Mouse (Mus musculus): Measurements from ENCODE around the gene Abca1. TPM values are rescaled to one million over a fixed set of nuclear protein-coding genes. Genes with fewer than 3 reads are reported as not detected.

Abca1 gene
- polyA plus RNA-seq, 1 experiment from 2014 or later: 3.3 TPM

GRCm38 (mm10) chr4:53076788-53077350 lies 82.8 kb downstream of the Abca1 start:
- Histone ChIP-seq H3K27me3 (replicated peaks) (no peaks in the 10 kb centered on the region), H3K36me3 (no peaks in the 10 kb centered on the region), H3K4me3 (replicated peaks) (no peak overlapping the region), H3K4me1 (replicated peaks) (no peaks in the 10 kb centered on the region), H3K27ac (no peak overlapping the region), H3K9ac (no peak overlapping the region), H3K9me3 (no peaks in the 10 kb centered on the region), H3K4me2 (replicated peaks) (no peak overlapping the region)
- 88% methylated on average over 4 of the region's 4 CpGs for WGBS
- ATAC-seq: no peak

- no peaks in the 10 kb centered on the region for H3K9me3 ChIP-seq
- ATAC-seq: no peak
- no peaks in the 10 kb centered on the region for H3K36me3 ChIP-seq
- 91% methylated on average over 7 of the region's 7 CpGs for WGBS
- no peaks in the 10 kb centered on the region for H3K4me1 ChIP-seq (replicated peaks)
- no peak overlapping the region for H3K27ac ChIP-seq
- no peak overlapping the region for H3K4me2 ChIP-seq (replicated peaks)
- H3K4me3 ChIP-seq (replicated peaks): no peak overlapping the region
- H3K27me3 ChIP-seq (replicated peaks): no peaks in the 10 kb centered on the region
- H3K9ac ChIP-seq: no peak overlapping the region
Measured at GRCm38 (mm10) chr4:53073025-53073424, 86.7 kb downstream of the Abca1 start.

- Histone ChIP-seq H3K36me3 (no peaks in the 10 kb centered on the region), H3K27ac (no peak overlapping the region), H3K9ac (no peak overlapping the region), H3K9me3 (no peaks in the 10 kb centered on the region), H3K4me2 (replicated peaks) (no peak overlapping the region), H3K4me1 (replicated peaks) (no peaks in the 10 kb centered on the region), H3K4me3 (replicated peaks) (no peak overlapping the region), H3K27me3 (replicated peaks) (no peaks in the 10 kb centered on the region)
- 86% methylated on average over 7 of the region's 7 CpGs for WGBS
- ATAC-seq: no peak
Measured at GRCm38 (mm10) chr4:53062301-53063008, 97.2 kb downstream of the Abca1 start.

- no peaks in the 10 kb centered on the region for H3K4me1 ChIP-seq (replicated peaks)
- H3K9me3 ChIP-seq: no peaks in the 10 kb centered on the region
- no peaks in the 10 kb centered on the region for H3K36me3 ChIP-seq
- no peak overlapping the region for H3K9ac ChIP-seq
- H3K4me2 ChIP-seq (replicated peaks): no peak overlapping the region
- ATAC-seq: no peak
- no peak overlapping the region for H3K4me3 ChIP-seq (replicated peaks)
- WGBS: 61% methylated on average over 9 of the region's 9 CpGs
- H3K27ac ChIP-seq: no peak overlapping the region
- H3K27me3 ChIP-seq (replicated peaks): no peaks in the 10 kb centered on the region
Measured at GRCm38 (mm10) chr4:53046238-53047022, 113.3 kb downstream of the Abca1 start.

GRCm38 (mm10) chr4:53045807-53046206 lies 113.9 kb downstream of the Abca1 start:
- no peak for ATAC-seq
- Histone ChIP-seq H3K36me3 (no peaks in the 10 kb centered on the region), H3K4me3 (replicated peaks) (no peak overlapping the region), H3K9me3 (no peaks in the 10 kb centered on the region), H3K27ac (no peak overlapping the region), H3K27me3 (replicated peaks) (no peaks in the 10 kb centered on the region), H3K4me1 (replicated peaks) (no peaks in the 10 kb centered on the region), H3K4me2 (replicated peaks) (no peak overlapping the region), H3K9ac (no peak overlapping the region)
- 88% methylated on average over 7 of the region's 7 CpGs for WGBS

- H3K27ac ChIP-seq: no peak overlapping the region
- H3K27me3 ChIP-seq (replicated peaks): no peaks in the 10 kb centered on the region
- no peak overlapping the region for H3K4me2 ChIP-seq (replicated peaks)
- no peaks in the 10 kb centered on the region for H3K36me3 ChIP-seq
- H3K9me3 ChIP-seq: no peaks in the 10 kb centered on the region
- no peak overlapping the region for H3K4me3 ChIP-seq (replicated peaks)
- no peak overlapping the region for H3K9ac ChIP-seq
- WGBS: 82% methylated on average over 8 of the region's 8 CpGs
- no peaks in the 10 kb centered on the region for H3K4me1 ChIP-seq (replicated peaks)
- ATAC-seq: no peak
Measured at GRCm38 (mm10) chr4:53043819-53044218, 115.9 kb downstream of the Abca1 start.

GRCm38 (mm10) chr4:53030326-53030948 lies 129.3 kb downstream of the Abca1 start:
- Histone ChIP-seq H3K36me3 (no peaks in the 10 kb centered on the region), H3K27ac (no peak overlapping the region), H3K27me3 (replicated peaks) (no peaks in the 10 kb centered on the region), H3K4me3 (replicated peaks) (no peak overlapping the region), H3K4me1 (replicated peaks) (no peaks in the 10 kb centered on the region), H3K9ac (no peak overlapping the region), H3K4me2 (replicated peaks) (no peak overlapping the region), H3K9me3 (no peaks in the 10 kb centered on the region)
- no peak; the same call in 1 of the 2 replicates for ATAC-seq
- 46% methylated on average over 8 of the region's 8 CpGs for WGBS

- WGBS: 67% methylated on average over 3 of the region's 3 CpGs
- H3K4me3 ChIP-seq (replicated peaks): no peak overlapping the region
- H3K27ac ChIP-seq: no peak overlapping the region
- no peak overlapping the region for H3K9ac ChIP-seq
- H3K27me3 ChIP-seq (replicated peaks): no peaks in the 10 kb centered on the region
- H3K4me1 ChIP-seq (replicated peaks): no peaks in the 10 kb centered on the region
- peak; percentile 74 for ATAC-seq
- no peak overlapping the region for H3K4me2 ChIP-seq (replicated peaks)
- H3K36me3 ChIP-seq: 0 out of 2 replicates have a peak, but pooled peaks cover 4% of the 10 kb centered on the region
- no peaks in the 10 kb centered on the region for H3K9me3 ChIP-seq
Measured at GRCm38 (mm10) chr4:53027811-53028210, 131.9 kb downstream of the Abca1 start.

GRCm38 (mm10) chr4:53024397-53024796 lies 135.3 kb downstream of the Abca1 start:
- Histone ChIP-seq H3K36me3 (0 out of 2 replicates have a peak, but pooled peaks cover 5% of the 10 kb centered on the region), H3K4me3 (replicated peaks) (no peak overlapping the region), H3K4me2 (replicated peaks) (no peak overlapping the region), H3K27me3 (replicated peaks) (no peaks in the 10 kb centered on the region), H3K9me3 (no peaks in the 10 kb centered on the region), H3K9ac (no peak overlapping the region), H3K4me1 (replicated peaks) (no peaks in the 10 kb centered on the region), H3K27ac (no peak overlapping the region)
- ATAC-seq: no peak
- 84% methylated on average over 4 of the region's 4 CpGs for WGBS

GRCm38 (mm10) chr4:53023189-53023925 lies 136.3 kb downstream of the Abca1 start:
- H3K4me3 ChIP-seq (replicated peaks): no peak overlapping the region
- H3K4me1 ChIP-seq (replicated peaks): no peaks in the 10 kb centered on the region
- H3K4me2 ChIP-seq (replicated peaks): peak overlapping the region; percentile 28; the same call in 1 of the 2 replicates
- peaks cover 8% of the 10 kb centered on the region for H3K36me3 ChIP-seq
- H3K27me3 ChIP-seq (replicated peaks): no peaks in the 10 kb centered on the region
- no peaks in the 10 kb centered on the region for H3K9me3 ChIP-seq
- ATAC-seq: peak; percentile 91
- H3K27ac ChIP-seq: peak overlapping the region; percentile 32; the same call in 1 of the 2 replicates
- H3K9ac ChIP-seq: no peak overlapping the region
- 75% methylated on average over 14 of the region's 14 CpGs for WGBS

- no peak overlapping the region for H3K4me2 ChIP-seq (replicated peaks)
- H3K4me1 ChIP-seq (replicated peaks): no peaks in the 10 kb centered on the region
- H3K9me3 ChIP-seq: no peaks in the 10 kb centered on the region
- H3K27me3 ChIP-seq (replicated peaks): no peaks in the 10 kb centered on the region
- H3K27ac ChIP-seq: no peak overlapping the region
- no peak overlapping the region for H3K4me3 ChIP-seq (replicated peaks)
- no peak overlapping the region for H3K9ac ChIP-seq
- peaks cover 23% of the 10 kb centered on the region for H3K36me3 ChIP-seq
- 100% methylated on average over 1 of the region's 1 CpGs for WGBS
- no peak for ATAC-seq
Measured at GRCm38 (mm10) chr4:53018392-53018791, 141.3 kb downstream of the Abca1 start.
